Mouse (Mus musculus): ENCODE data around the gene Vwa3a.

Vwa3a gene

DNA sequence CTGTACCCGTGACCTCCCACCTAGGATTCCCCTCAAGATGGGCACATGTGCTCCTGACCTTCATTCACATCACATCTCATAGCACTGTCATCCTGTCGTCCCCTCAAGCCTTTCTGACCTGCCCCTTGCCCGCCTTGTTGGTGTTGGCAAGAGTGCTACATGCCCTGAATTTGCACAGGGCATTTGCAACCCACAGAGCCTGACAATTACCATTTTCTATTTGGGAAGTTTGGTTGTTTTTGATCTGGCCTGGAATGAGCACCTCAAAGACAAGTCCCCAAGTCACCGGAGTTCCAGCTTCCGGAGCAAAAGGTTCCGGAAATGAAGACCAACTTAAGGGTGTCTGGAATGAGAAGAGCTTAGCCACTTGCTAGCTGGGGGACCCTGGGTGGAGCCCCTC lies at the start of gene Vwa3a:
TSS of gene Vwa3a (plus strand) at position 301 of the 400 bp plus-strand sequence.
- POLR2A ChIA-PET = interaction anchor here in 3 of 4 experiments (0.7 to 7.6 kb wide), 26 partner anchors 10 to 581 kb away, joined by 3 to 57 read pairs (median 6); partner anchors contain the start of genes Eef2k (in 1 of the 3) and Uqcrc2 (in 1 of the 3)
- CTCF ChIA-PET = interaction anchor here in 2 of 4 experiments (0.7 to 4.0 kb wide), 5 partner anchors 9 to 97 kb away, joined by 3 to 17 read pairs (median 6); no protein-coding TSS in a partner anchor

DNA sequence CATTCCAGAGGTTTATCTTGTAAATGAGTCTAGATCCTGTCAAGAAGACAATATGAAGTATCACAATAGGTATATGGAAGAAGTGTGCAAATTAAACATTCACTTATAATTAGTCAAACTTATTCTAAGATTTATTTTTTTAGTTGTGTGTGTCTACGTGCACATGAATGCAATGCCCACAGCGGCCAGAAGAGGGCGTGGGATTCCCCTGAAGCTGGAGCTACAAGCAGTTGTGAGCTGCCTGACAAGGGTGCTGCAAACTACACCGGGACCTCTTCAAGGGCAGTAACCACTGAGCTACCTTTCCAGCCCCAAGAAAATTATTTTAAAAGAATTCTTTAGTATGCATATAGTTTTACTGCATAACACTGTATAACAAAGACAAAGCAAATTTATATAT lies 48.5 kb upstream of the Vwa3a start:
- CTCF ChIA-PET = interaction anchor here in 3 of 4 experiments (0.5 to 1.5 kb wide), 9 partner anchors 12 to 48 kb away, joined by 3 to 8 read pairs (median 4); partner anchors contain the start of gene Pdzd9 (in 1 of the 3)

DNA sequence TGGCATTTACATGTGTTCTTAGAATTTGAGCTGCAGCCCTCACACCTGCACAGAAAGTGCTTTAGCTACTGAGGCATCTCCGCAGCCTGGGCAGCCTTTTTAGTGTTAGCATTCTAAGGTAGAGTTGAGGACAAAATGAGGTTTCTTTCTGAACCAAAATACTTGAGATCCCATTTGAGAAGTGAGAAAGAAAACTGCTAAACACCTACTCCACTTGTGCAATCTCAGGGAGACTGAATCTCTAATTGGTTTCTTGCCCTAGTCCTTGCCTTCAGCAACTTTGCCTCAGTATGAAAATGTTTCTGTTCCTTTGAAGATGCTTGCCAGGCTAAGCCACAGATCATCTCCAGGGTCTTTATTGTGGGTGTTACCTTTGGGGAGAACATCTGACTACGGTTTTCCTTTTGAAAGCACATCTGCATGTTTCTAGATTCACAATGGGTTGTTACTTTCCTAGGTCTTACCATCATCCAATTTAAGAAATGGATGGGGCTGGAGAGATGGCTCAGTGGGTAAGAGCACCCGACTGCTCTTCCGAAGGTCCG lies 45.2 kb upstream of the Vwa3a start:
- ChIA-PET CTCF (interaction anchor here in 1 of 4 experiments (0.9 to 1.0 kb wide), 2 partner anchors 19 to 59 kb away, joined by 3 to 4 read pairs; partner anchors contain the start of gene Uqcrc2), POLR2A (interaction anchor here in 3 of 4 experiments (0.7 to 2.9 kb wide), 5 partner anchors 19 to 44 kb away, joined by 3 to 7 read pairs (median 5); no protein-coding TSS in a partner anchor)

More for the DNA sequence above, 48.5 kb upstream of the Vwa3a start:
- POLR2A ChIA-PET = interaction anchor here in 3 of 4 experiments (0.7 to 4.2 kb wide), 6 partner anchors 12 to 49 kb away, joined by 3 to 18 read pairs (median 4); partner anchors contain the start of gene Vwa3a (in 1 of the 3)

DNA sequence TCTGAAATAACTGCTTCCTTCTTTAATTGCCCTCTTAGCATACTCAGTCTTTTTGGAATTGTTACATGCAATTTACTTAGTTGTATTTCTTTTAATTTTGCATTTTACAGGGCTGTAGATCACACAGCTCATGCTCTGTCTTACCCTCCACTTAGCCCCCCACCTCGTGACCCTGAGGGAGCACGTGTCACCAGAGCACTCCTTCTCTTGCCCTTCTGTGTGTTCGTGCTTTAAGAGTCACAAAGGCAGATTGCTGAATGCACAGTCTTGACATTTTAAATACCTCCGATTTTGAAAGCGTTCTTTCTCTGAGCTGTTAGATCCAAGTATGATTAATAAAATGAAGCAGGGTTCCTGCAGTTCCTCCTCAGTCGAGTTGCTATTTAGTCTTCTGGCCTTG lies 43.9 kb upstream of the Vwa3a start:
- CTCF ChIA-PET = interaction anchor here in 2 of 4 experiments (0.8 to 1.1 kb wide), 3 partner anchors 32 to 52 kb away, joined by 3 read pairs; no protein-coding TSS in a partner anchor
- POLR2A ChIA-PET = interaction anchor here (0.5 to 2.1 kb wide), 23 partner anchors 8 to 474 kb away, joined by 3 to 12 read pairs (median 4); partner anchors contain the start of genes Vwa3a (in 2 of the 4), Cdr2 (in 1 of the 4) and Mfsd13b (in 1 of the 4)

DNA sequence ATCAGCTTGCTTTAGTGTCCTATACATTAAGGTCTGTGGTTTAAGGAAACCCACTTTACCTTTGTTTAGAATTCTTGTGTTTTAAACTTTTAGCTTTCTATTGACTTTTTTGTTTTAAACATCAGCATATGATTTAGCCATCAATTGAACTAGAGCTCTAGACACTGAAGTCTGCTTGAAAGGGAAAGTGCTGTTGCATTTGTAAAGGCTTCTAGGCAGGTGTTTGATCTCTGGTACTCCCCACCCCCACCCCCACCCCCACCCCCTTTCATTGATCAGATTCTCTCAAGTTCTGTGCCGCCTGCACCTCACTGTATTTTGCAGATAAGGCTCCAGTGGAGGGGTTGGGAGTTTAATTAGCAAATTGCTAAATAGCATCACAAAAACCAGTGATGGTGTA lies 43.5 kb upstream of the Vwa3a start:
- POLR2A ChIA-PET = interaction anchor here (0.5 to 2.1 kb wide), 25 partner anchors 8 to 474 kb away, joined by 3 to 12 read pairs (median 4); partner anchors contain the start of genes Vwa3a (in 2 of the 4), Cdr2 (in 1 of the 4) and Mfsd13b (in 1 of the 4)

DNA sequence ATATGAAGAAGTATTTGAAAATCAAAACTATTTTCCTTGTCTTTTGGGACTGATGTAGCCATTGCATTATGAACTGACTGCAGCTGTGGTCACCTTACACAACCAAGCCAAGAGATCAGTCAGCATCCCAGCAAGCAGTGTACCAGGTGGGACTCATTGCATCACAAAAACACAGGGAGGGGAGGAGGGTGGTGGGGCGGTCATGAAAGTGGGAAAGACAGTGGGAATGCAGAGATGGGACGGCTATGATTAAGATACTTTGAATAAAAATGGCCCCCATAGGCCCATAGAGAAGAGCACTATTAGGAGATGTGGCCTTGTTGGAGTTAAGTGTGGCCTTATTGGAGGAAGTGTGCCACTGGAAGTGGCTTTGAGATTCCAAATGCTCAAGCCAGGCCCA lies 42.8 kb upstream of the Vwa3a start:
- ChIA-PET CTCF (no interaction called here), POLR2A (interaction anchor here in 3 of 4 experiments (0.6 to 2.1 kb wide), 7 partner anchors 17 to 43 kb away, joined by 3 to 12 read pairs (median 7); partner anchors contain the start of gene Vwa3a (in 1 of the 3))

More for the DNA sequence above, 43.5 kb upstream of the Vwa3a start:
- CTCF ChIA-PET = interaction anchor here in 1 of 4 experiments (1.0 to 1.1 kb wide), 2 partner anchors 32 to 53 kb away, joined by 3 read pairs; no protein-coding TSS in a partner anchor

DNA sequence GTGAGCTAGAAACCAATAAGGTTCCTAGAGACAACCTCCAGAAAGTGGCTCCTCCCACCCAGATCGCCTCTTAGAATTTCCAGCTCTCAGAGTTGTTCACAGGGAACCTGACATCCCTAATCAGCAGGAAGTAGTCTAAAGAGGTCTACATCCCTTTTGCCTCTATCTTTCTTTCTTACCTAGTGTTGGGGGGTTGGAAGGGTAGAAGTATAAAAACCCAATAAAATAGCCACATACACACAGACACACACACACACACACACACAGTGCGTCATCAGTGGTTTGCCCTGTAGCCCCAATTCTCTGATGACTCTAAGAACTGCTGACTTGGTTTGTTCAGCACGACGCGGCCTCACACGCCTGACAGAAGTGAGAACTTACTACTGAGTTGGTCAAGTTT lies 39.5 kb upstream of the Vwa3a start:
- POLR2A ChIA-PET = interaction anchor here in 3 of 4 experiments (0.6 to 2.2 kb wide), 7 partner anchors 8 to 43 kb away, joined by 3 to 12 read pairs (median 4); no protein-coding TSS in a partner anchor
- CTCF ChIA-PET = no interaction called here

DNA sequence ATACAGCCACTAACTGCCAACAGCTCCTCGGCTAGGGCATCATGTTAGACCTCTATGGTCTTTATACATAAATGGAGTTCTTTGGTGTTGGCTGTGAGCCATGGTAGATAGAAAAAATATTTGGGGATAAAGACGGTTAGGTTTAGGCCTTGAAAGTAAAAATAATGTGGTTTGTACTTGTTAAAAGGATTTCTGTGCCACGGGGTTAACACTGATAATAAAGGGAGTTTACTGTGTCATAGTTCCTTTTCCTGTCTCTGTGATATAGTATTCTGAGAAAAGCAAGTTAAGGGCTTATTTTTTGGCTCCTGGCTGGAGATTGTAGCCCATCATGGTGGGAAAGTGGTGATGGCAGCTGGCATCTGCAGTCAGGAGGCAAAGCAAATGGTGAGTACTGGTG lies 35.2 kb upstream of the Vwa3a start:
- ChIA-PET CTCF (no interaction called here), POLR2A (interaction anchor here in 2 of 4 experiments (0.7 to 3.0 kb wide), 5 partner anchors 9 to 19 kb away, joined by 3 to 13 read pairs (median 3); no protein-coding TSS in a partner anchor)

DNA sequence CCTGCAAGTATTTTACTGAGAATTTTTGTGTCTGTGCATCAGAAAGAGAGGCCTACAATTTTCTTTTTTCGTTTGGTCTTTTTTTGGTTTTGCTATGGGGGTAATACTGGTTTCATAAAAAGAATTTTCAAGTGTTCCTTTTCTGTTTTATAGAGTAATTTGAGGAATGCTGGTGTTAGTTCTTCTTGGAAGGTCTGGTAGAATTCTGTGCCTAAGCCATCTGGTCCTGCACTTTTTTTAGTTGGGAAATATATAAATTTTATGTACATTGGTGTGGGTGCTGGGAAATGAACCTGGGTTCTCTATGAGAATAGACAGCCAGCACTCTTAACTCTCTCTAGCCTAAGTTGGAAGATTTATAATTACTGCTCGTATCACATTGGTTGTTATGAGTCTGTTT lies 27.0 kb upstream of the Vwa3a start:
- CTCF ChIA-PET = no interaction called here
- POLR2A ChIA-PET = interaction anchor here in 2 of 4 experiments (0.8 to 2.6 kb wide), 6 partner anchors 10 to 26 kb away, joined by 3 to 12 read pairs (median 8); no protein-coding TSS in a partner anchor

DNA sequence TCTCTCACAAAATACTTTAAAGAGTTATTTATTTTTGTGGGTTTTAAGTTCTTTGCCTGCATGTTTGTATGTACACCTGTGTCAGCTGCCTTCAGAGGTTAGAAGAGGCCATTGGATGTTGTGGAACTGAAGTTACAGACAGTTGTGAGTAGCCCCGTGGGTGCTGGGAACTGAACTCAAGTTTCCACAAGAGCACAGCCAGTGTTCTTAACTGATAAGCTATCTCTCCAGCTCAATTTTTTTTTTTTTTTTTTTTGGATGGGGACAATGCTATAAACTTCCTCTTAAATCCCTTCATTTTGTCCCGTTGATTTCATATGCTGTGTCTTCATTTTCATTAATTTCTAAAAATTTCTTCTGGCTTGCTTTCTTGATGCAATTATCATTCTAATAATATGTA lies 25.9 kb upstream of the Vwa3a start:
- CTCF ChIA-PET = interaction anchor here (0.5 to 1.6 kb wide), 8 partner anchors 12 to 113 kb away, joined by 3 to 8 read pairs (median 4); no protein-coding TSS in a partner anchor
- POLR2A ChIA-PET = interaction anchor here (0.6 to 2.6 kb wide), 42 partner anchors 9 to 1345 kb away, joined by 3 to 17 read pairs (median 5); partner anchors contain the start of genes Eef2k (in 1 of the 4), Mfsd13b (in 1 of the 4), Uqcrc2 (in 1 of the 4) and Vwa3a (in 1 of the 4)

DNA sequence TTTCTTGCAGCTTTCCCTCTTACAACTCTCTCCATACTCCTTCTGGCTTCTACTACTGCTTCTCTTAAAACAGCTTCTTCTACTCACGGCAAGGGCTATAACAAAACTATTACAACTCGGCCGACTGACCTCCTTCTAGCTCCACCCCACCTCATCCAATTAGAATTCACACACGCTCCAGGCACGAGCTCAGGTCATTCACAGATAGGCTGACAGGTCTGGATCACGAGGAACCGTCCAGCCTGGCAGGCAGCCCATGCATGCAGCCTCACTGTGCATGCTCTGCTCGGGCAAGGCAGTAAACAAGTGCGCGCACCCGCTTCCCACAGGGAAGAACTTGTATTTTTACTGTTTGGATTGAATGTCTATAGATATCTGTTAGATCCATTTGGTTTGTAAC lies 25.2 kb upstream of the Vwa3a start:
- CTCF ChIA-PET = interaction anchor here in 2 of 4 experiments (1.0 to 1.6 kb wide), 5 partner anchors 13 to 113 kb away, joined by 3 to 6 read pairs (median 4); no protein-coding TSS in a partner anchor
- POLR2A ChIA-PET = interaction anchor here (0.6 to 2.6 kb wide), 40 partner anchors 8 to 1129 kb away, joined by 3 to 17 read pairs (median 6); partner anchors contain the start of genes Eef2k (in 1 of the 4), Mfsd13b (in 1 of the 4), Mosmo (in 1 of the 4) and Uqcrc2 (in 1 of the 4)

DNA sequence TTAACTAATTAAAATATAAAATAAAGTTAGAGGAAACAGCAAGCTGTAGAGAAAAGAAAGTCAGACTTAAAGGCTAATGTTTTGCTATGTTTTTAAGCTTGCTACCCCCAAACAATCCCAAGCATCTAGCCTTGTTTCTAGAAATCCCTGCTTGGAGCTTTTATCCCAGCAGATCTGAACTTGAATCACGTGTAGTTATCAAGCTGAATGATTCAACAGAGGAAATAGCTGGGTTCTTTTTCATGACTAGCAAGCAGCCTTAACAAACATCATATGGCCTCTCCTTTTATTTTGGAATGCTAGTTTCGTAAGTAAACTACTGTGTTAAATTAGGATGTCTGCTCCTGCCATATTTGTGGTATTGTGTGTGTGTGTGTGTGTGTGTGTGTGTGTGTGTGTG lies 21.9 kb upstream of the Vwa3a start:
- ChIA-PET CTCF (interaction anchor here in 1 of 4 experiments (2.5 kb wide), 1 partner anchor 10 kb away, joined by 10 read pairs; no protein-coding TSS in a partner anchor), POLR2A (interaction anchor here in 2 of 4 experiments (0.9 to 2.6 kb wide), 4 partner anchors 13 to 25 kb away, joined by 3 to 7 read pairs (median 6); no protein-coding TSS in a partner anchor)

DNA sequence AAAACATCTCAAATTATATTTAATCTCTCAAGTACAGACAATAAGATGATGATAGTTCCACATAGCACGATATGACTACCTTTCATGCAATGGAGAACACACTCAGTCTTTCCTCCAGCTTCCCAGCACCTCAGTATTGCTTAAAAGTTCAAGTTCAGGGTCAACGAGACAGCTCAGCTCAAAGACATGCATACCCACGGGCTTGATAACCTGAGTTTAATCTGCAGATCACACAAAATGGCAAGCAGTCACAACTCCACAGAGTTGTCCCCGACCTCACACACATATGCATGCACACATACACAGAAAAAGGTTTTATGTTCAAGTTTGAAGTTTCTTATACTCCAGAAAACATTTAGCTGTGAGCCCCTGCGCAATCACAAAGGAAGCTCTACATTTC lies 18.1 kb upstream of the Vwa3a start:
- POLR2A ChIA-PET = interaction anchor here in 2 of 4 experiments (1.0 to 7.1 kb wide), 8 partner anchors 7 to 110 kb away, joined by 3 to 57 read pairs (median 4); partner anchors contain the start of gene Vwa3a (in 2 of the 2)
- CTCF ChIA-PET = no interaction called here

DNA sequence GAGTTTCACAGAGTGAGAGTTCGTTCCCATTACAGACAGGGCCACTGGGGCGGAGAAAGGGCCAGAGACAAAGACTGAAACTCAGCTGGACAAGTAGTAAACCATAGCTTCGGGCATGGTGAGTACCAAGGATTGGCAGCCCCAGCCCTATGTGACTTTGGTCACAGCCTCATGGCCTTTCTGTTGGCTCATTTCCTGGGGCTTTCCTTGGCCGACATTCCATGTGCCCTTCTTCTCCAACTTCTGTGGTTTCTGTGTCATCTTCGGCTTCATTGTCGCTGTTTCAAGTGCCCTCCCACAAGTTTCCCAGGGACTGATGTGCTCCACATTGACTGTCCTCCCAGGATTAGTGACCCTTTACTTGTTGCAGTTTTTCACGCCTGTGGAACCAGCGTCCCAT lies 17.7 kb upstream of the Vwa3a start:
- ChIA-PET POLR2A (interaction anchor here in 2 of 4 experiments (0.6 to 7.1 kb wide), 12 partner anchors 8 to 1158 kb away, joined by 3 to 57 read pairs (median 4); partner anchors contain the start of genes Vwa3a (in 2 of the 2) and Pdzd9 (in 1 of the 2)), CTCF (no interaction called here)

DNA sequence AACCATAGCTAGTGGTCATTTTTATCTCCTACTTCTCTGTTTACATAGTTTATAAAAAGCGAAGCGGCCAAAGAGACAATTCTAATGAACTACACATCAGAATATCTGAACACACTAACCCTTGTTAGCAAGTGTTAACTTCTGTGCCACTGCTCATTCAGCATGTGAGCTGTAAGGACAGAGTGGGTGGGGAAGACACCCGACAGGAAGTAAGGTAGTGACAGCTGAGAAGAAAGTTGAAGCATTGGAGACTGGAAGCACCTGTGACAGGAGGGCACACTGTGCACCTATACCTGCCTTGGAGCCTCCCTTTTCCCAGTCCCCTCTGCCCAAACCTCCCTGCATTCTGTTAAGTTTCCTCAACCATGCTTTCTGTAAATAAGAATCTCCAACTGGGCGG lies 17.1 kb upstream of the Vwa3a start:
- CTCF ChIA-PET = interaction anchor here in 2 of 4 experiments (0.6 kb wide), 2 partner anchors 187 to 394 kb away, joined by 5 to 10 read pairs; no protein-coding TSS in a partner anchor
- POLR2A ChIA-PET = interaction anchor here in 3 of 4 experiments (0.6 to 7.1 kb wide), 15 partner anchors 8 to 1158 kb away, joined by 3 to 57 read pairs (median 3); partner anchors contain the start of genes Vwa3a (in 2 of the 3) and Pdzd9 (in 1 of the 3)

DNA sequence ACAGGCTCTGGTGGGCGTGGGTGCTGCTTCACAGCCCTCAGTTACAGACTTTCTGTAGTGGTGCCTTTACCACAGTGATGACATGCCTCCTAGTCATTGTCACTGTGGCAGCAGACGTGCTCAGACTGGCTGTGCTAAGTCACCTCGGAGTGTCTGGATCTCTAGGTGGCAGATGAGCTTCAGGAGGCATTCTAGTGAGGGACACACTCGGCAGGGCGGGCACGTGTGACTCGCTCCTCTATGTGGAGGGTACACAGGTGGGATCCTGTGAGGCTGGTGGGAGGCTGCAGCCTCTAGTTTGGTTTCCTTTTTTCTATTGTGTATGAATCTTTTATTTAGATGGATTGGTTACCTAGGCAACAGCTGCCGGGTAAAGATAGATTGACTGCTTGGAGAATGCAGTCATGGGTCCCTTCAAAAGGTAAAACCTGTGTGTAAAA lies 16.3 kb upstream of the Vwa3a start:
- CTCF ChIA-PET = no interaction called here
- POLR2A ChIA-PET = interaction anchor here (0.6 to 7.1 kb wide), 10 partner anchors 9 to 827 kb away, joined by 3 to 57 read pairs (median 6); partner anchors contain the start of genes Vwa3a (in 2 of the 4) and Lyrm1 (in 1 of the 4)

DNA sequence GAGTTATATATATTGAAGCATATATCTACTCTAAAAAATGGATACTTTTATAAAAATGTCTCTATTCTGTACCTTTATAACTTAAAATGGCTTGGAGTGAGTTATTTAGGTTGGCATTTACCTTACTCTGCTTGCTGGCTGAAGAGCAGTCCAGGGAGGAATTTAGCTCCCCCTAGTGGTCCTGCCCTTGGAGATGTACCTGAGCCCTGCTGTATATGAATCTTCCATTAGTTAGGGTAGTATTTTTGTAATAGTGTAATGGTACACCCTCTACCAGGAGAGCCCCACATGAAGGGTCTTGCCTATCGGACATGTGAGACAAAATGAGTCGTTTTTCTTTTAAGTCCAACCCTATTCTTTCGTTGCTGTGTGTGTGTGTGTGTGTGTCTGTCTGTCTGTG lies 11.5 kb upstream of the Vwa3a start:
- ChIA-PET CTCF (interaction anchor here in 3 of 4 experiments (0.6 to 2.1 kb wide), 16 partner anchors 10 to 305 kb away, joined by 3 to 17 read pairs (median 4); partner anchors contain the start of genes Vwa3a (in 2 of the 3) and Pdzd9 (in 1 of the 3)), POLR2A (interaction anchor here (0.6 to 7.1 kb wide), 8 partner anchors 10 to 49 kb away, joined by 3 to 57 read pairs (median 6); partner anchors contain the start of gene Vwa3a (in 3 of the 4))

DNA sequence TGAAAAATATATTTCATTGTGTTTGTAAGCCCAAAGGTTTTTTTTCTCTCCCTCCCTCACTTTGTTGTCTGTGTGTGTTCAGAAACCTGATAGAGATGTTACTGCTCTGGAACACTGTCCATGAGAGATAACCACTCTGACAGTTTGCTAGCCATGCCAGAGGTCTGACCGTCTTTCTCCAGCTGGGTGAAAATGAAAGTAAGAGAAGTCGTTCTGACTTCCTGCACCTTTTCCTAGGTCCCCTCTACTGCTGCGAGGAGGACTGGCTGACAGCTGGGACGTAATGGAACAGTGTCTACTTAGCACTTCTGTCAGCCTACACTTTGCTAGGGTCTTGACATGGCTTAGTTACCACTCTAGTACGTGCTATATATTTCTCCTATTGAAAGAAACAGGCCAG lies 9.5 kb upstream of the Vwa3a start:
- ChIA-PET CTCF (interaction anchor here in 1 of 4 experiments (0.7 kb wide), 1 partner anchor 10 kb away, joined by 3 read pairs; no protein-coding TSS in a partner anchor), POLR2A (interaction anchor here in 2 of 4 experiments (0.5 to 1.2 kb wide), 3 partner anchors 8 to 34 kb away, joined by 3 to 4 read pairs (median 3); no protein-coding TSS in a partner anchor)

Data from embryonic stem cell, embryonic (primary cell).